Mouse (Mus musculus) embryonic facial prominence, embryonic 13.5 days (tissue): ENCODE data around the gene Pde4d. TPM values are rescaled to one million over a fixed set of nuclear protein-coding genes. Genes with fewer than 3 reads are reported as not detected.

Experiments
- ATAC-seq: fragments of 200-750 bp; cut with Nextera tagmentation; 2 replicates; pipeline ENCODE4 v1.8.0; 2017; ENCODE audit warnings: low read depth; ENCODE audit not compliant: insufficient number of reproducible peaks, insufficient read depth, low FRiP score, low TSS enrichment
- H3K27ac ChIP-seq: fragments of 300-500 bp; sonication (generic); 2 replicates; pipeline ENCODE4 v1.5.1; 2015; ENCODE audit warnings: moderate library complexity, mild to moderate bottlenecking, inconsistent platforms
- H3K27me3 ChIP-seq: fragments of 300-500 bp; sonication (generic); 2 replicates; pipeline ENCODE4 v1.6.1; 2015; ENCODE audit warnings: mild to moderate bottlenecking, inconsistent platforms
- H3K36me3 ChIP-seq: fragments of 300-500 bp; sonication (generic); 2 replicates; pipeline ENCODE4 v1.6.1; 2015; ENCODE audit warnings: mild to moderate bottlenecking, inconsistent platforms
- H3K4me1 ChIP-seq: fragments of 300-500 bp; sonication (generic); 2 replicates; pipeline ENCODE4 v1.6.1; 2015; ENCODE audit warnings: inconsistent platforms
- H3K4me2 ChIP-seq: fragments of 300-500 bp; sonication (generic); 2 replicates; pipeline ENCODE4 v1.6.1; 2015; ENCODE audit warnings: moderate library complexity, mild to moderate bottlenecking, inconsistent platforms
- H3K4me3 ChIP-seq: fragments of 300-500 bp; sonication (generic); 2 replicates; pipeline ENCODE4 v1.5.1; 2015; ENCODE audit warnings: mild to moderate bottlenecking, inconsistent platforms
- H3K9ac ChIP-seq: fragments of 300-500 bp; sonication (generic); 2 replicates; pipeline ENCODE4 v1.6.1; 2015; ENCODE audit warnings: mild to moderate bottlenecking, inconsistent platforms
- H3K9me3 ChIP-seq: fragments of 300-500 bp; sonication (generic); 2 replicates; pipeline ENCODE4 v1.6.1; 2016; ENCODE audit warnings: inconsistent platforms
- WGBS: fragments of 180-500 bp; shearing (Covaris S2); methylation state at CpG from one replicate; pipeline ENCODE4 v1.1.7; 2015; ENCODE audit warnings: mixed read lengths; 5-methylcytosine and 5-hydroxymethylcytosine counted together
- polyA plus RNA-seq: library from polyadenylated mRNA; unstranded; fragments of >200 nt; fragmentation: Nextera tagmentation; extraction: Ambion mirVana; gene quantifications from 2 replicates; pipeline ENCODE4 v1.2.1, GENCODE M21; 2015

Pde4d gene
- polyA plus RNA-seq, 1 experiment from 2014 or later = 22.9 TPM

- Histone ChIP-seq H3K9me3 (no peaks in the 10 kb centered on the region), H3K4me2 (no peak overlapping the region), H3K9ac (no peak overlapping the region), H3K4me3 (no peak overlapping the region), H3K36me3 (no peaks in the 10 kb centered on the region), H3K4me1 (no peaks in the 10 kb centered on the region), H3K27ac (no peak overlapping the region), H3K27me3 (no peaks in the 10 kb centered on the region)
- no peak for ATAC-seq
- 67% methylated on average over 4 of the region's 4 CpGs for WGBS
Observed at GRCm38 (mm10) chr13:109402396-109402795, 952.6 kb downstream of the Pde4d start.

- Histone ChIP-seq H3K36me3 (no peaks in the 10 kb centered on the region), H3K4me1 (no peaks in the 10 kb centered on the region), H3K4me2 (no peak overlapping the region), H3K4me3 (no peak overlapping the region), H3K27me3 (no peaks in the 10 kb centered on the region), H3K9ac (no peak overlapping the region), H3K27ac (no peak overlapping the region), H3K9me3 (no peaks in the 10 kb centered on the region)
- ATAC-seq = no peak
- 67% methylated on average over 2 of the region's 2 CpGs for WGBS
Observed at GRCm38 (mm10) chr13:109402936-109403335, 953.2 kb downstream of the Pde4d start.

GRCm38 (mm10) chr13:109406341-109406740 is 956.6 kb downstream of the Pde4d start:
- no peaks in the 10 kb centered on the region for H3K9me3 ChIP-seq
- ATAC-seq = no peak
- H3K36me3 ChIP-seq = no peaks in the 10 kb centered on the region
- H3K27ac ChIP-seq = no peak overlapping the region
- 92% methylated on average over 8 of the region's 8 CpGs for WGBS
- H3K27me3 ChIP-seq = no peaks in the 10 kb centered on the region
- H3K9ac ChIP-seq = no peak overlapping the region
- H3K4me3 ChIP-seq = no peak overlapping the region
- no peaks in the 10 kb centered on the region for H3K4me1 ChIP-seq
- H3K4me2 ChIP-seq = no peak overlapping the region

GRCm38 (mm10) chr13:109407371-109407770 is 957.6 kb downstream of the Pde4d start:
- H3K9ac ChIP-seq = no peak overlapping the region
- no peaks in the 10 kb centered on the region for H3K9me3 ChIP-seq
- H3K4me3 ChIP-seq = no peak overlapping the region
- no peaks in the 10 kb centered on the region for H3K36me3 ChIP-seq
- no peak for ATAC-seq
- H3K27me3 ChIP-seq = no peaks in the 10 kb centered on the region
- no peak overlapping the region for H3K4me2 ChIP-seq
- 69% methylated on average over 3 of the region's 3 CpGs for WGBS
- H3K4me1 ChIP-seq = no peaks in the 10 kb centered on the region
- H3K27ac ChIP-seq = no peak overlapping the region

GRCm38 (mm10) chr13:109420426-109420825 is 970.7 kb downstream of the Pde4d start:
- no peak for ATAC-seq
- 92% methylated on average over 3 of the region's 3 CpGs for WGBS

GRCm38 (mm10) chr13:109424906-109425305 is 975.2 kb downstream of the Pde4d start:
- no peaks in the 10 kb centered on the region for H3K9me3 ChIP-seq
- no peak overlapping the region for H3K9ac ChIP-seq
- H3K4me3 ChIP-seq = no peak overlapping the region
- 55% methylated on average over 2 of the region's 2 CpGs for WGBS
- no peaks in the 10 kb centered on the region for H3K4me1 ChIP-seq
- H3K4me2 ChIP-seq = no peak overlapping the region
- no peaks in the 10 kb centered on the region for H3K27me3 ChIP-seq
- H3K27ac ChIP-seq = no peak overlapping the region
- no peaks in the 10 kb centered on the region for H3K36me3 ChIP-seq
- ATAC-seq = no peak

More at GRCm38 (mm10) chr13:109420426-109420825, 970.7 kb downstream of the Pde4d start:
- H3K9me3 ChIP-seq = no peaks in the 10 kb centered on the region
- no peaks in the 10 kb centered on the region for H3K36me3 ChIP-seq
- H3K4me3 ChIP-seq = no peak overlapping the region
- no peaks in the 10 kb centered on the region for H3K27me3 ChIP-seq
- no peak overlapping the region for H3K27ac ChIP-seq
- no peak overlapping the region for H3K4me2 ChIP-seq
- H3K4me1 ChIP-seq = no peaks in the 10 kb centered on the region
- H3K9ac ChIP-seq = no peak overlapping the region

- Histone ChIP-seq H3K4me3 (no peak overlapping the region), H3K36me3 (no peaks in the 10 kb centered on the region), H3K9me3 (no peaks in the 10 kb centered on the region), H3K9ac (no peak overlapping the region), H3K27ac (no peak overlapping the region), H3K4me2 (no peak overlapping the region), H3K4me1 (no peaks in the 10 kb centered on the region), H3K27me3 (no peaks in the 10 kb centered on the region)
- 81% methylated on average over 13 of the region's 13 CpGs for WGBS
- no peak for ATAC-seq
Observed at GRCm38 (mm10) chr13:109425548-109425947, 975.8 kb downstream of the Pde4d start.

- Histone ChIP-seq H3K9me3 (no peaks in the 10 kb centered on the region), H3K4me3 (no peak overlapping the region), H3K36me3 (no peaks in the 10 kb centered on the region), H3K9ac (no peak overlapping the region), H3K27ac (no peak overlapping the region), H3K4me1 (no peaks in the 10 kb centered on the region), H3K27me3 (no peaks in the 10 kb centered on the region), H3K4me2 (no peak overlapping the region)
- ATAC-seq = no peak
- 84% methylated on average over 5 of the region's 5 CpGs for WGBS
Observed at GRCm38 (mm10) chr13:109426058-109426457, 976.3 kb downstream of the Pde4d start.

GRCm38 (mm10) chr13:109427541-109427940 is 977.8 kb downstream of the Pde4d start:
- Histone ChIP-seq H3K27me3 (no peaks in the 10 kb centered on the region), H3K4me2 (no peak overlapping the region), H3K9ac (no peak overlapping the region), H3K4me1 (no peaks in the 10 kb centered on the region), H3K9me3 (no peaks in the 10 kb centered on the region), H3K36me3 (no peaks in the 10 kb centered on the region), H3K4me3 (no peak overlapping the region), H3K27ac (no peak overlapping the region)
- WGBS = 63% methylated on average over 7 of the region's 7 CpGs
- ATAC-seq = no peak

GRCm38 (mm10) chr13:109429544-109429943 is 979.8 kb downstream of the Pde4d start:
- no peaks in the 10 kb centered on the region for H3K27me3 ChIP-seq
- WGBS = 90% methylated on average over 2 of the region's 2 CpGs
- ATAC-seq = no peak
- H3K27ac ChIP-seq = no peak overlapping the region
- no peak overlapping the region for H3K4me3 ChIP-seq
- no peaks in the 10 kb centered on the region for H3K36me3 ChIP-seq
- no peaks in the 10 kb centered on the region for H3K4me1 ChIP-seq
- H3K4me2 ChIP-seq = no peak overlapping the region
- no peaks in the 10 kb centered on the region for H3K9me3 ChIP-seq
- H3K9ac ChIP-seq = no peak overlapping the region

- Histone ChIP-seq H3K4me1 (peaks cover 10% of the 10 kb centered on the region; the same call in 1 of the 2 replicates), H3K27me3 (no peaks in the 10 kb centered on the region), H3K27ac (no peak overlapping the region), H3K9me3 (no peaks in the 10 kb centered on the region), H3K9ac (no peak overlapping the region), H3K4me2 (no peak overlapping the region), H3K4me3 (no peak overlapping the region), H3K36me3 (no peaks in the 10 kb centered on the region)
- 69% methylated on average over 4 of the region's 4 CpGs for WGBS
- ATAC-seq = no peak
Observed at GRCm38 (mm10) chr13:109437231-109437776, 987.6 kb downstream of the Pde4d start.

GRCm38 (mm10) chr13:109439436-109440161 is 989.9 kb downstream of the Pde4d start:
- no peak for ATAC-seq
- 54% methylated on average over 5 of the region's 5 CpGs for WGBS
- Histone ChIP-seq H3K27me3 (no peaks in the 10 kb centered on the region), H3K4me1 (peaks cover 14% of the 10 kb centered on the region), H3K4me2 (peak overlapping the region; percentile 85), H3K27ac (peak overlapping the region; percentile 93), H3K4me3 (peak overlapping the region; percentile 56), H3K36me3 (no peaks in the 10 kb centered on the region), H3K9me3 (no peaks in the 10 kb centered on the region), H3K9ac (no peak overlapping the region)
